Mouse (Mus musculus): ENCODE data around the gene Olfr1173.

- no peak for TF ChIP-seq EP300 (IDR thresholded peaks at IDR 0.05; ENCODE audit: low read depth)
- no peak for TF ChIP-seq CTCF (IDR thresholded peaks at IDR 0.05; ENCODE audit: low read depth)
Measured at GRCm38 (mm10) chr2:88228234-88228633, 51.4 kb downstream of the Olfr1173 start, which contains the start of gene Olfr1170.

All from heart, postnatal 0 days (tissue).